In the genomic region with DNA sequence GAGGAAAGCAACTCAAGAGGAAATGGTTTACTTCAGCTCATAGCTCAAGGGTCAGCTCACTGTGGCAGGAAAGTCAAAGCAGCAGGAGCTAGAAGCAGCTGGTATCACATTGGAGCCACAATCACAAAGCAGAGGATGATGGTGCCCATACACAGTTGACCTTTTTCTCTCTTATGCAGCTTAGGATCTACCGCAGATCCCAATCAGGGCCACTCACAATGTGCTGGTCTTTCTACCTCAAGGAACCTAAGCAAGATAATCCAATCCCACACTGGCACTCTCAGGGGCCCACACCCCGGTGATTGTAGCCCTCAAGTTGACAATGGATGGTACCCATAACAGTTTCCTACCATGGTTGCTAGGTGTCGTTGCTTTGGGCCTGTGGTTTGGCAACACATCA, we compare ENCODE assay signal across 35 mouse cellular contexts. TPM values are rescaled to one million over a fixed set of nuclear protein-coding genes. Genes with fewer than 3 reads are reported as not detected.
"Had no signal": no experiment of that assay in that cellular context is flagged by ENCODE, and none has a peak within 500 bp of the region (broad histone marks: within the 10 kb centered on the region; RNA-seq: fewer than 3 reads in every experiment).

No protein-coding gene starts in this region.

- H3K9ac ChIP-seq: embryonic facial prominence, embryonic 12.5 days; embryonic facial prominence, embryonic 13.5 days; embryonic facial prominence, embryonic 15.5 days; forebrain, embryonic 12.5 days; forebrain, embryonic 13.5 days; forebrain, embryonic 15.5 days; forebrain, postnatal 0 days had no signal

- H3K4me3 ChIP-seq: embryonic facial prominence, embryonic 10.5 days; embryonic facial prominence, embryonic 12.5 days; embryonic facial prominence, embryonic 13.5 days; embryonic facial prominence, embryonic 15.5 days; erythroblast, embryonic 14.5 days; forebrain, embryonic 10.5 days; forebrain, embryonic 12.5 days; forebrain, embryonic 13.5 days; forebrain, embryonic 15.5 days; gastrocnemius, adult 2 months; heart, adult 2 months had no signal

- H3K4me2 ChIP-seq: embryonic facial prominence, embryonic 12.5 days; embryonic facial prominence, embryonic 13.5 days; embryonic facial prominence, embryonic 15.5 days; forebrain, embryonic 12.5 days; forebrain, embryonic 13.5 days; forebrain, embryonic 15.5 days had no signal

- H3K9me3 ChIP-seq: embryonic facial prominence, embryonic 10.5 days; embryonic facial prominence, embryonic 12.5 days; embryonic facial prominence, embryonic 13.5 days; embryonic facial prominence, embryonic 15.5 days; forebrain, embryonic 10.5 days; forebrain, embryonic 12.5 days; forebrain, embryonic 13.5 days; forebrain, embryonic 15.5 days had no signal

- ATAC-seq: forebrain, embryonic 13.5 days; forebrain, embryonic 14.5 days; forebrain, embryonic 15.5 days; forebrain, embryonic 16.5 days; forebrain, postnatal 0 days had no signal

- H3K27me3 ChIP-seq: embryonic facial prominence, embryonic 12.5 days; embryonic facial prominence, embryonic 13.5 days; embryonic facial prominence, embryonic 15.5 days; forebrain, embryonic 12.5 days; forebrain, embryonic 13.5 days; forebrain, embryonic 15.5 days had no signal

- H3K4me1 ChIP-seq: embryonic facial prominence, embryonic 12.5 days; embryonic facial prominence, embryonic 13.5 days; forebrain, embryonic 12.5 days had no signal

- H3K27ac ChIP-seq: embryonic facial prominence, embryonic 10.5 days; embryonic facial prominence, embryonic 12.5 days; embryonic facial prominence, embryonic 13.5 days; embryonic facial prominence, embryonic 15.5 days; forebrain, embryonic 10.5 days; forebrain, embryonic 12.5 days; forebrain, embryonic 13.5 days; forebrain, embryonic 15.5 days; gastrocnemius, adult 2 months; heart, adult 2 months had no signal

- H3K36me3 ChIP-seq: embryonic facial prominence, embryonic 10.5 days; embryonic facial prominence, embryonic 12.5 days; embryonic facial prominence, embryonic 13.5 days; embryonic facial prominence, embryonic 15.5 days; forebrain, embryonic 10.5 days; forebrain, embryonic 12.5 days; forebrain, embryonic 15.5 days had no signal

- DNase-seq: cerebellum, adult 8-10 months; cerebellum, postnatal 10 days; cerebellum, postnatal 14 days; cerebellum, postnatal 36 days; embryo, embryonic 11 days; forebrain, postnatal 0 days; gastrocnemius, adult 2 months; gastrocnemius, postnatal 10 days; gastrocnemius, postnatal 14 days; gastrocnemius, postnatal 25 days; gastrocnemius, postnatal 36 days; heart, adult 18-20 months; heart, adult 2 months had no signal

RNA-seq across cellular contexts. Expression of a gene that starts 55.6 kb away (rescaled TPM):
- total RNA-seq: common myeloid progenitor, adult 5-6 weeks; forebrain, postnatal 0 days; gastrocnemius, adult 18-20 months; gastrocnemius, adult 2 months; gastrocnemius, adult 8-10 months; gastrocnemius, postnatal 10 days; gastrocnemius, postnatal 14 days; gastrocnemius, postnatal 25 days; gastrocnemius, postnatal 36 days; gastrocnemius, postnatal 4 days; granulocyte monocyte progenitor cell, adult 5-6 weeks; heart, adult 18-20 months; heart, adult 2 months; heart, adult 8-10 months had no signal
- polyA plus RNA-seq: cortical plate, adult 2 months; embryonic facial prominence, embryonic 10.5 days; embryonic facial prominence, embryonic 11.5 days; embryonic facial prominence, embryonic 12.5 days; embryonic facial prominence, embryonic 13.5 days; embryonic facial prominence, embryonic 14.5 days; embryonic facial prominence, embryonic 15.5 days; erythroblast, embryonic 14.5 days; forebrain, embryonic 10.5 days; forebrain, embryonic 11.5 days; forebrain, embryonic 12.5 days; forebrain, embryonic 13.5 days; forebrain, embryonic 14.5 days; forebrain, embryonic 15.5 days; forebrain, embryonic 16.5 days; forebrain, postnatal 0 days; gonadal fat pad, adult 2 months; heart, adult 2 months had no signal
